Mouse (Mus musculus) liver, embryonic 14.5 days (tissue): ENCODE results near the gene Rfx7. TPM values are rescaled to one million over a fixed set of nuclear protein-coding genes. Genes with fewer than 3 reads are reported as not detected.

Experiments used
- ATAC-seq: fragments of 200-750 bp; cut with Nextera tagmentation; 2 replicates; pipeline ENCODE4 v1.8.0; 2017; ENCODE audit warnings: moderate number of reproducible peaks, mild to moderate bottlenecking, moderate library complexity; ENCODE audit not compliant: insufficient read depth
- DNase-seq, 3 experiments: peaks; one replicate each; pipeline ENCODE4 v3.0.0-alpha.2; 2012 to 2013; ENCODE audit warnings: low read depth in 3 of 3, low spot score in 3 of 3
- H3K27ac ChIP-seq: fragments of 300-500 bp; sonication (generic); 2 replicates; pipeline ENCODE4 v1.5.1; 2014; ENCODE audit warnings: moderate library complexity, mild to moderate bottlenecking, control low read depth, inconsistent platforms
- H3K27me3 ChIP-seq: fragments of 300-500 bp; sonication (generic); 2 replicates; pipeline ENCODE4 v1.6.1; 2014; ENCODE audit warnings: mild to moderate bottlenecking, low read length, moderate library complexity; ENCODE audit not compliant: control insufficient read depth, insufficient read depth
- H3K36me3 ChIP-seq: fragments of 300-500 bp; sonication (generic); replicated peaks from 2 replicates; pipeline ENCODE4 v1.6.1; 2014; ENCODE audit warnings: low read depth; ENCODE audit not compliant: control insufficient read depth, insufficient read depth
- H3K4me1 ChIP-seq, 2 experiments: fragments of 200-500 bp in 1 of 2; fragments of 300-500 bp in 1 of 2; sonication (generic) in 1 of 2; replicated peaks; 2 replicates each; pipeline ENCODE4 v1.6.1; 2012 to 2014; ENCODE audit warnings: antibody characterized with exemption in 1 of 2, inconsistent platforms in 1 of 2, low read length in 1 of 2; ENCODE audit not compliant: control insufficient read depth in 2 of 2, insufficient read depth in 2 of 2
- H3K4me2 ChIP-seq: fragments of 300-500 bp; sonication (generic); 2 replicates; pipeline ENCODE4 v1.6.1; 2014; ENCODE audit warnings: low read depth, mild to moderate bottlenecking, control low read depth, moderate library complexity
- H3K4me3 ChIP-seq, 2 experiments: fragments of 200-500 bp in 1 of 2; fragments of 300-500 bp in 1 of 2; sonication (generic) in 1 of 2; 2 replicates each; pipeline ENCODE4 v1.5.1; 2012 to 2014; ENCODE audit warnings: low read depth in 2 of 2, low read length in 2 of 2, mild to moderate bottlenecking in 2 of 2, control low read depth in 1 of 2, inconsistent platforms in 1 of 2, moderate library complexity in 1 of 2; ENCODE audit not compliant: insufficient read depth in 1 of 2
- H3K9ac ChIP-seq: fragments of 300-500 bp; sonication (generic); replicated peaks from 2 replicates; pipeline ENCODE4 v1.6.1; 2014; ENCODE audit warnings: mild to moderate bottlenecking, control low read depth, moderate library complexity
- H3K9me3 ChIP-seq: fragments of 300-500 bp; sonication (generic); 2 replicates; pipeline ENCODE4 v1.6.1; 2016; ENCODE audit warnings: low read length, mixed read lengths; ENCODE audit not compliant: control insufficient read depth
- CTCF ChIP-seq: IDR thresholded peaks from 2 replicates; pipeline ENCODE4 v1.5.1; 2016; ENCODE audit warnings: antibody characterized with exemption, low read depth, control low read depth
- EP300 ChIP-seq: IDR thresholded peaks from 2 replicates; pipeline ENCODE4 v1.6.1; 2016; ENCODE audit warnings: antibody characterized with exemption, low read depth
- whole genome bisulfite sequencing: fragments of 180-500 bp; shearing (Covaris S2); extraction: QIAGEN DNeasy Blood & Tissue Kit; methylation state at CpG from one replicate; pipeline ENCODE4 v1.1.7; 2014; ENCODE audit not compliant: insufficient replicate concordance; 5-methylcytosine and 5-hydroxymethylcytosine counted together
- polyA plus RNA-seq, 2 experiments: library from polyadenylated mRNA; depleted of rRNA in 1 of 2; stranded (reverse) in 1 of 2; unstranded in 1 of 2; fragments of >200 nt; fragmentation: Nextera tagmentation in 1 of 2; extraction: Ambion mirVana in 1 of 2; gene quantifications; 2 replicates each; pipeline versions ENCODE4 v1.2.1 to v1.2.3; 2012 to 2014

Gene Rfx7
- polyA plus RNA-seq, 2 experiments, result 3.1 to 3.2 TPM

- Histone ChIP-seq H3K4me2 (peak overlapping the region; percentile 94), H3K4me3 (peak overlapping the region; percentile 65 to 75), H3K36me3 (peaks cover 11% of the 10 kb centered on the region), H3K27ac (peak overlapping the region; percentile 91), H3K27me3 (no peaks in the 10 kb centered on the region), H3K9ac (peak overlapping the region; percentile 89), H3K4me1 (peaks cover 29 to 31% of the 10 kb centered on the region in 2 experiments), H3K9me3 (no peaks in the 10 kb centered on the region)
- WGBS, result 0% methylated on average over 13 of the region's 13 CpGs
- no peak for TF ChIP-seq CTCF
- no peak for TF ChIP-seq EP300
- DNase-seq, result peak in 1 of 3 experiments; percentile 22
- ATAC-seq, result no peak
Observed at GRCm38 (mm10) chr9:72661561-72661894, 129.5 kb downstream of the Rfx7 start.

GRCm38 (mm10) chr9:72661895-72662661 is 130.0 kb downstream of the Rfx7 start, which contains the start of gene Nedd4:
Nedd4 (plus strand) TSS chr9:72662346.
- Histone ChIP-seq H3K4me3 (peak within 1 kb of the TSS; percentile 75 to 76), H3K36me3 (peaks cover 15% of the 10 kb centered on the region), H3K27ac (peak within 1 kb of the TSS; percentile 91), H3K9ac (peak within 1 kb of the TSS; percentile 89), H3K4me1 (peaks cover 26 to 27% of the 10 kb centered on the region in 2 experiments), H3K27me3 (no peaks in the 10 kb centered on the region), H3K4me2 (peak within 1 kb of the TSS; percentile 94), H3K9me3 (no peaks in the 10 kb centered on the region)
- TF ChIP-seq EP300, result 0 out of 2 replicates have a peak, but pooled peaks have one; percentile 16
- no peak for TF ChIP-seq CTCF
- under 1% methylated on average over 78 of the region's 83 CpGs for WGBS
- peak; percentile 78 to 80 (median 78) for DNase-seq
- peak; percentile 93 for ATAC-seq

GRCm38 (mm10) chr9:72662691-72663533 is 130.9 kb downstream of the Rfx7 start:
- DNase-seq, result peak; percentile 65 to 70 (median 65)
- peak; percentile 64 for ATAC-seq
- WGBS, result under 1% methylated on average over 55 of the region's 55 CpGs
- Histone ChIP-seq H3K4me3 (peak overlapping the region; percentile 75 to 76), H3K9ac (peak overlapping the region; percentile 89), H3K27ac (peak overlapping the region; percentile 91), H3K4me1 (peaks cover 25 to 26% of the 10 kb centered on the region in 2 experiments), H3K27me3 (no peaks in the 10 kb centered on the region), H3K9me3 (no peaks in the 10 kb centered on the region), H3K4me2 (peak overlapping the region; percentile 94), H3K36me3 (peaks cover 24% of the 10 kb centered on the region)
- TF ChIP-seq CTCF, result no peak
- no peak for TF ChIP-seq EP300

GRCm38 (mm10) chr9:72663534-72663918 is 131.5 kb downstream of the Rfx7 start:
- Histone ChIP-seq H3K9me3 (no peaks in the 10 kb centered on the region), H3K4me1 (peaks cover 25 to 26% of the 10 kb centered on the region in 2 experiments), H3K4me2 (peak overlapping the region; percentile 94), H3K27ac (peak overlapping the region; percentile 91), H3K4me3 (peak overlapping the region; percentile 75 to 76), H3K27me3 (no peaks in the 10 kb centered on the region), H3K36me3 (peaks cover 24% of the 10 kb centered on the region), H3K9ac (peak overlapping the region; percentile 89)
- ATAC-seq (no peak), DNase-seq (no peak)
- TF ChIP-seq CTCF (no peak), EP300 (no peak)
- WGBS, result 13% methylated on average over 10 of the region's 10 CpGs
